Mouse (Mus musculus): Measurements from ENCODE around the gene Zfp287. TPM values are rescaled to one million over a fixed set of nuclear protein-coding genes. Genes with fewer than 3 reads are reported as not detected.
"Not testable (repeated sequence)": the region's sequence is repeated elsewhere in the genome, so short reads cannot be mapped to it uniquely, and the experiment has no call there.

Gene Zfp287
- polyA plus RNA-seq (2016; fragmentation: Nextera tagmentation; extraction: Ambion mirVana) = 1.2 and 1.6 TPM in 2 replicates

DNA sequence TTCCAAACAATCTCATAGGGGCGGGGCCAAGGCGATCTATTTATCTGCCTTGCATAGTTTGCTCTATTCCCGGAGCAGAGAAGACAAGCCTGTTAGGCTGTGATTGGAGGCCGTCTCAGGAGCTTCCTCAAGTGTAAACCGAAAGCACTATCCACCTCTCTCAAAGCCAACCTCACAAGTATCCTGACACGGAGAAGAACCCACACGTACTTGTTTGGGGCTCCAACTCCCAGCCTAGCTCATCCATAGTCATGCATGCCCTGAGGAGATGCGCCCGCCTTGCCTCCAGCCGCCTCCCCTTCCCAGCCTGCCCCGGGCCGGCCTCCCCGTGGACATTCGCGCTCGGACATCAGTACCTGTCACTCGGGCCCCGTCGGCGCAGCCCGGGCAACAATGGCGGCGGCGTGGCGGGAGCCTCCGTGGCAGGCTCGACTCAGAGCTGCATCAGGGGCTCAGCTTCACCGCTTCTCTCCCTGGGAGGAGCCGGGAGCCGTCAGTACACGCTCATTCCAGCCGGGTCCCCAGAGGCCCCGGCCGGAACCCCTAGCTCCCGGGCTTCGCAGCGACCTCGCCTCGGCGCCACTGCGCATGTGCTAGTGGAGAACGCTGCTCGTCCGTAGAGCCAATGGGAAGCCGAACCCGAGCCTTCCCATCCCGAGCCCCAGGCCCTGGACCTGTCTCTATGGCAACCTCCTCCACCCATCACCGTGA, at the start of gene Zfp287:
TSS of gene Zfp287 (minus strand) at position 595 of the 711 bp plus-strand sequence.
- Histone ChIP-seq H3K27me3 (replicated peaks) (peaks cover 35% of the 10 kb centered on the region), H3K9ac (peak within 1 kb of the TSS; percentile 27; the same call in 1 of the 2 replicates), H3K4me3 (peak within 1 kb of the TSS; percentile 61), H3K27ac (no peak within 1 kb of the TSS), H3K9me3 (replicated peaks) (no peaks in the 10 kb centered on the region), H3K4me2 (peak within 1 kb of the TSS; percentile 77), H3K4me1 (peaks cover 11% of the 10 kb centered on the region; the same call in 1 of the 2 replicates), H3K36me3 (no peaks in the 10 kb centered on the region)
- peak; percentile 40; the same call in 1 of the 2 replicates for ATAC-seq
- 2% methylated on average over 48 of the region's 48 CpGs for WGBS (ENCODE audit: insufficient replicate concordance)

GRCm38 (mm10) chr11:62776510-62776909, 44.8 kb upstream of the Zfp287 start:
- WGBS (ENCODE audit: insufficient replicate concordance) = 72% methylated on average over 7 of the region's 7 CpGs
- ATAC-seq = no peak
- H3K36me3 ChIP-seq = peaks cover 33% of the 10 kb centered on the region
- H3K27ac ChIP-seq = no peak overlapping the region
- no peak overlapping the region for H3K9ac ChIP-seq
- no peaks in the 10 kb centered on the region for H3K4me1 ChIP-seq
- H3K4me3 ChIP-seq = no peak overlapping the region
- no peaks in the 10 kb centered on the region for H3K27me3 ChIP-seq (replicated peaks)
- peaks cover 36% of the 10 kb centered on the region for H3K9me3 ChIP-seq (replicated peaks)
- H3K4me2 ChIP-seq = no peak overlapping the region

GRCm38 (mm10) chr11:62760755-62761457, 29.2 kb upstream of the Zfp287 start:
- no peak overlapping the region for H3K4me2 ChIP-seq
- H3K9ac ChIP-seq = no peak overlapping the region
- peaks cover 24% of the 10 kb centered on the region for H3K27me3 ChIP-seq (replicated peaks)
- no peak overlapping the region for H3K4me3 ChIP-seq
- H3K9me3 ChIP-seq (replicated peaks) = no peaks in the 10 kb centered on the region
- 56% methylated on average over 9 of the region's 9 CpGs for WGBS (ENCODE audit: insufficient replicate concordance)
- no peak overlapping the region for H3K27ac ChIP-seq
- H3K36me3 ChIP-seq = no peaks in the 10 kb centered on the region
- ATAC-seq = no peak
- peaks cover 10% of the 10 kb centered on the region; the same call in 1 of the 2 replicates for H3K4me1 ChIP-seq

DNA sequence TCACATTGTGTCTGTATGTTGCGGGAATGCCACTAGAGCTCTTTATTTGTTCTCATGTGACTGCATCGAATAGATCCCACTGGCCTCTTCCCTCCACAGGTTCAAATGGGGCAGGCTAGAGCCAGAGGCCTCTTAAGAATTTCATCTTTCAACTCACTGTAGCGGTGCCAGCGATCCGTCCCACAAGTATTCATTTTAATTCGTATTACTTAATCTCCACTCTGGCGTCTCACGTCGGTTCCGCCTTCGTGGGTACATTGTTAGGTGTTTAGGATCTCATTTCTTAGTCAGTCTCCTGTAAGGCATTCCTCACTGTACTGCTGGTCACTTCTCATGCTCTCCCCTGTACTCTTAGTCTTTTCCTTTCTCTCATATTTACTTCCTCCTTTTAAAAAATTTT, 26.8 kb upstream of the Zfp287 start:
- no peak overlapping the region for H3K9ac ChIP-seq
- H3K4me3 ChIP-seq = no peak overlapping the region
- H3K27ac ChIP-seq = no peak overlapping the region
- H3K4me1 ChIP-seq = peaks cover 10% of the 10 kb centered on the region; the same call in 1 of the 2 replicates
- 79% methylated on average over 11 of the region's 11 CpGs for WGBS (ENCODE audit: insufficient replicate concordance)
- H3K36me3 ChIP-seq = no peaks in the 10 kb centered on the region
- no peak overlapping the region for H3K4me2 ChIP-seq
- peaks cover 35% of the 10 kb centered on the region for H3K27me3 ChIP-seq (replicated peaks)
- ATAC-seq = no peak
- no peaks in the 10 kb centered on the region for H3K9me3 ChIP-seq (replicated peaks)

DNA sequence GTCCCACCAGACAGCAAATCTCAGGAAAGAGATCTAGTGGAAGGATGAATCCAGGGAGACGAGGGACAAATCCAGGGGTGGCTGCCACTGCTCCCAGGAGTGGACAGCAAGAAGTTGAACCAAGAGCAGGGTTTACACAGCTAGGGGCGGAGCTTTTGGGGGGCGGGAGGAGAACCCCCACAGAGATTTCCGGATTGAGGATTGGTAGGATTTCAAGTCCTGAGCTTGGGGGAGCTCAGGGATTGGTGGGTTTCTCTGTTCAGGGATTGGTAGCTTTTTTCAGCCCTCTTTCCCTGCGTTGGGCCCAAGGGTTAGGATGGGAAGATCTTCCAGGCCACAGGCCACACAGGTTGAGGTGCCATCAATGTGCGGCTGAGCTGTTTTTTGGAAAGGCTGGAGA, 26.2 kb upstream of the Zfp287 start:
- H3K4me1 ChIP-seq = peaks cover 10% of the 10 kb centered on the region; the same call in 1 of the 2 replicates
- WGBS (ENCODE audit: insufficient replicate concordance) = 55% methylated on average over 6 of the region's 6 CpGs
- H3K9me3 ChIP-seq (replicated peaks) = no peaks in the 10 kb centered on the region
- ATAC-seq = no peak
- no peak overlapping the region for H3K9ac ChIP-seq
- H3K4me3 ChIP-seq = no peak overlapping the region
- H3K36me3 ChIP-seq = no peaks in the 10 kb centered on the region
- H3K27ac ChIP-seq = no peak overlapping the region
- no peak overlapping the region for H3K4me2 ChIP-seq
- H3K27me3 ChIP-seq (replicated peaks) = peaks cover 39% of the 10 kb centered on the region

DNA sequence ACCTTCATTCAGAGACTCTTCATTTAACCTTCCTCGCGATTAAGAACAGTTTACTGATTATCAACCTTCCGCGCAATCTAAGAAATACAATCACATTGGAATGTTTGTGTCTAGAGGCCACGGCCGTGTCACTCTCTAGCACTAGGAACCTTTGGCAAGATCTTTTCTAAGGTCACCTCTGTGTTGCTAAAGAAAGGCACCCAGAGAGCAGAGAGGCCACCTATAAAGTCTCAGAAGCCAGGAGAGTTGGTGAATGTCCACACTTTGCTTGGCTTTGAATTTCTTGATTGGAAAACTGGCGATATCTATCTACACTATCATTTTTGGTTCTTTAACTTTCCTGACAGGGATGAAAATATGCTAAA, 25.4 kb upstream of the Zfp287 start:
- no peak for ATAC-seq

GRCm38 (mm10) chr11:62756456-62757142, 24.9 kb upstream of the Zfp287 start:
- Histone ChIP-seq H3K9me3 (replicated peaks) (no peaks in the 10 kb centered on the region), H3K36me3 (no peaks in the 10 kb centered on the region), H3K4me3 (peak overlapping the region; percentile 17), H3K27ac (no peak overlapping the region), H3K4me2 (peak overlapping the region; percentile 47), H3K4me1 (peaks cover 10% of the 10 kb centered on the region; the same call in 1 of the 2 replicates), H3K27me3 (replicated peaks) (peaks cover 49% of the 10 kb centered on the region), H3K9ac (no peak overlapping the region)
- 8% methylated on average over 36 of the region's 36 CpGs for WGBS (ENCODE audit: insufficient replicate concordance)
- ATAC-seq = peak; percentile 92

More for the DNA sequence above, 25.4 kb upstream of the Zfp287 start:
- Histone ChIP-seq H3K9ac (no peak overlapping the region), H3K36me3 (no peaks in the 10 kb centered on the region), H3K4me2 (peak overlapping the region; percentile 47), H3K27ac (no peak overlapping the region), H3K4me1 (peaks cover 10% of the 10 kb centered on the region; the same call in 1 of the 2 replicates), H3K4me3 (no peak overlapping the region), H3K27me3 (replicated peaks) (peaks cover 47% of the 10 kb centered on the region), H3K9me3 (replicated peaks) (no peaks in the 10 kb centered on the region)
- WGBS (ENCODE audit: insufficient replicate concordance) = 3% methylated on average over 7 of the region's 7 CpGs

DNA sequence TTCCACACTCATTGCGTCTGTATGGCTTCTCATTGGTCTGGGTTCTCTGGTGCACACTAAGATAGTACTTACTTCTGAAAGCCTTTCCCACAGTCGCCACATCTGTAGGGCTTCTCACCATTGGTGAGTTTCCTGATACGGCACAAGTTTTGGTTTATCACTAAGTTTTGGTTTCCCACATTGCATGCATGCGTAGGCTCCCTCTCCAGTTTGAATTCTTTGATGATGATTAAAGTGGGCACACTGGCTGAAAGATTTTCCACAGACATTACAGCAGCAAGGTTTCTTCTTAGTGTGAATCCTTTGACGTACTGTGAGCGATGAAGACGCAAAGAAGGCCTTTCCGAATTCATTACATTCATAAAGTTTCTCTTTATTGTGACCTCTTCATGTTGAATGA, 21.1 kb upstream of the Zfp287 start, which contains the start of gene Gm10428:
TSS of gene Gm10428 (plus strand) at position 321 of the 400 bp plus-strand sequence.
- WGBS (ENCODE audit: insufficient replicate concordance) = 75% methylated on average over 8 of the region's 8 CpGs
- H3K9me3 ChIP-seq (replicated peaks) = no peaks in the 10 kb centered on the region
- H3K36me3 ChIP-seq = no peaks in the 10 kb centered on the region
- no peak within 1 kb of the TSS for H3K4me3 ChIP-seq
- peaks cover 72% of the 10 kb centered on the region for H3K27me3 ChIP-seq (replicated peaks)
- ATAC-seq = no peak
- H3K27ac ChIP-seq = no peak within 1 kb of the TSS
- H3K4me1 ChIP-seq = peaks cover 10% of the 10 kb centered on the region; the same call in 1 of the 2 replicates
- H3K4me2 ChIP-seq = no peak within 1 kb of the TSS
- H3K9ac ChIP-seq = no peak within 1 kb of the TSS

DNA sequence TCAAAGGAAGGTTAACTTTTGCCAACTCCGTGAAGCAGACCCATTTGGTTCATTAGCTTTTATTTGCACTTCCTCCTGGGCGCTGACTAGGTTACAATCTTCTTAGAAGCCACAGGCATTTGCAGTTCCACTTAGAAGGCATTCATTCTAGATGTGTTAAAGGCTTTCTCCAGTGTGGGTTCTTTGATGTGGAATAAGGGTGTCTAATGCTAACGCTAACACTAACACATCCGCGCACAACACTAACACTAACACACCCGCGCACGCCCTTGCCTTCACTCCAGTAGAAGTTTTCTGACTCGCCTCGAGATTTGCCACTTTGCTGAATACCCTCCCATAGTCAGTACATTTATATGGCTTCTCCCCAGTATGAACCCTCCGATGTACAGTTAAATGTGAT, 20.5 kb upstream of the Zfp287 start:
- Histone ChIP-seq H3K4me1 (peaks cover 8% of the 10 kb centered on the region; the same call in 1 of the 2 replicates), H3K4me2 (no peak overlapping the region), H3K4me3 (no peak overlapping the region), H3K36me3 (no peaks in the 10 kb centered on the region), H3K9ac (no peak overlapping the region), H3K27ac (no peak overlapping the region), H3K9me3 (replicated peaks) (no peaks in the 10 kb centered on the region), H3K27me3 (replicated peaks) (peaks cover 74% of the 10 kb centered on the region)
- WGBS (ENCODE audit: insufficient replicate concordance) = 67% methylated on average over 11 of the region's 11 CpGs
- no peak for ATAC-seq

GRCm38 (mm10) chr11:62749445-62749844, 17.7 kb upstream of the Zfp287 start:
- not testable (repeated sequence) for H3K4me1 ChIP-seq; H3K36me3 ChIP-seq; H3K4me2 ChIP-seq; ATAC-seq; H3K9me3 ChIP-seq (replicated peaks); H3K27ac ChIP-seq; H3K9ac ChIP-seq; H3K4me3 ChIP-seq
- WGBS (ENCODE audit: insufficient replicate concordance) = 42% methylated on average over 13 of the region's 13 CpGs
- peaks cover 76% of the 10 kb centered on the region for H3K27me3 ChIP-seq (replicated peaks)

GRCm38 (mm10) chr11:62748062-62748461, 16.4 kb upstream of the Zfp287 start:
- no peaks in the 10 kb centered on the region for H3K9me3 ChIP-seq (replicated peaks)
- H3K9ac ChIP-seq = no peak overlapping the region
- H3K27me3 ChIP-seq (replicated peaks) = peaks cover 75% of the 10 kb centered on the region
- no peak for ATAC-seq
- H3K4me3 ChIP-seq = no peak overlapping the region
- 57% methylated on average over 4 of the region's 4 CpGs for WGBS (ENCODE audit: insufficient replicate concordance)
- peaks cover 6% of the 10 kb centered on the region; the same call in 1 of the 2 replicates for H3K4me1 ChIP-seq
- H3K4me2 ChIP-seq = no peak overlapping the region
- no peaks in the 10 kb centered on the region for H3K36me3 ChIP-seq
- H3K27ac ChIP-seq = no peak overlapping the region

Data from liver, embryonic 12.5 days (tissue).